8 mouse cellular contexts compared by ENCODE assay signal in the genomic region with DNA sequence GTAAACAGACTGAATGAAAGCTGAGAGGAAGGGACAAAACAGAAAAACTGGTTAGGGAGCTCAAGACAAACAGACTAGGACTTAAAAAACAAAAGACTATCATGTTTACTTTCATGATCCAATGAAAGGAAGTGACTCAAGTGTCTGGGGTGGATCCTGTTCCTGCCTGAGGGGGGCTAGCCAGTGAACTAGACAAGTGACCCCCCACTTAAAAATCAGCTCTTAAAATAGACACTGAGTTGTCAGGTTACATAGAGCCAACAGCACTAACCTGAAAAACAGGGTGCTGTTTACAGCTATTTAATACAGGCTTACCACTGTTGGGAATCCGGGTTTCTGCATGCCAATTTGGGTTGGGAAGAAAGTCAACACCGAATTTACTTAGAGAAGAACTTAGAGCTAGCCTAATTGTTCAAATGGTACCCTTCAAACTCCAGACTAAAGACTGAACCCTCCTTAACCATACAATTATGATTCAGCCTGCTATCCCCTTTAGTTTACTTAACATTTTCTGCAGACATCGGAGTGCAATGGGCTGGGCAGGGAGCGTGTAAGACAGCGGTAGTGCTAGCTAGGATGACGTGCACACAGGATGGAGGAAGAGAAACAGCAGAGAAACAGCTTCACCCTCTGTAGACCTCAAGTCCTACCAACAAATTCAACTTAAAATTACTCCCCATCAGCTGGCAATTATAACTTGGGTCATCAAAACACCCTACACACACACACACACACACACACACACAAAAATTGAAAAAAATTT. TPM values are rescaled to one million over a fixed set of nuclear protein-coding genes. Genes with fewer than 3 reads are reported as not detected.
DNase-seq lines count a peak whose midpoint lies in the region; ATAC-seq lines count a peak whose summit lies in the region.
"Had no signal": no experiment of that assay in that cellular context is flagged by ENCODE, and none has a peak within 500 bp of the region (broad histone marks: within the 10 kb centered on the region; RNA-seq: fewer than 3 reads in every experiment).

No protein-coding gene starts in this region.

- no peak overlapping the region; the same call in 1 of the 2 replicates for H3K9ac ChIP-seq in embryonic facial prominence, embryonic 13.5 days
- H3K9ac ChIP-seq in intestine, embryonic 16.5 days (ENCODE audit: low read depth, low read length), result no peak overlapping the region
- no peak overlapping the region for H3K9ac ChIP-seq in neural tube, embryonic 15.5 days (replicated peaks)

- WGBS in embryonic facial prominence, embryonic 13.5 days, result 67% methylated on average over 6 of the region's 6 CpGs
- 42% methylated on average over 6 of the region's 6 CpGs for WGBS in intestine, embryonic 16.5 days
- WGBS in neural tube, embryonic 15.5 days, result 87% methylated on average over 6 of the region's 6 CpGs

- no peaks in the 10 kb centered on the region for H3K27me3 ChIP-seq in megakaryocyte, embryonic 14.5 days (replicated peaks)
- no peaks in the 10 kb centered on the region; the same call in 1 of the 2 replicates for H3K27me3 ChIP-seq in embryonic facial prominence, embryonic 13.5 days
- no peaks in the 10 kb centered on the region for H3K27me3 ChIP-seq in intestine, embryonic 16.5 days (replicated peaks; ENCODE audit: control insufficient read depth, insufficient read depth, low read length)
- no peaks in the 10 kb centered on the region for H3K27me3 ChIP-seq in neural tube, embryonic 15.5 days (replicated peaks)

- peak overlapping the region; percentile 58 for H3K27ac ChIP-seq in embryonic facial prominence, embryonic 13.5 days
- H3K27ac ChIP-seq in intestine, embryonic 16.5 days (ENCODE audit: low read length), result no peak overlapping the region; the same call in 1 of the 2 replicates
- 0 out of 2 replicates have a peak overlapping the region, but pooled peaks have one; percentile 18 for H3K27ac ChIP-seq in neural tube, embryonic 15.5 days (replicated peaks)

- peak overlapping the region; percentile 79 for H3K4me2 ChIP-seq in embryonic facial prominence, embryonic 13.5 days
- peak overlapping the region; percentile 48 for H3K4me2 ChIP-seq in intestine, embryonic 16.5 days (ENCODE audit: low read depth, low read length)
- H3K4me2 ChIP-seq in neural tube, embryonic 15.5 days, result peak overlapping the region; percentile 82

- peak overlapping the region; percentile 88 for H3K4me3 ChIP-seq in megakaryocyte, embryonic 14.5 days (replicated peaks)
- H3K4me3 ChIP-seq in embryonic facial prominence, embryonic 13.5 days, result peak overlapping the region; percentile 99
- H3K4me3 ChIP-seq in intestine, embryonic 16.5 days (ENCODE audit: low read length), result peak overlapping the region; percentile 94
- H3K4me3 ChIP-seq in neural tube, embryonic 15.5 days (replicated peaks), result no peak overlapping the region

- H3K36me3 ChIP-seq in megakaryocyte, embryonic 14.5 days (replicated peaks; ENCODE audit: low read length), result peaks cover 38% of the 10 kb centered on the region
- peaks cover 13% of the 10 kb centered on the region for H3K36me3 ChIP-seq in embryonic facial prominence, embryonic 13.5 days
- H3K36me3 ChIP-seq in intestine, embryonic 16.5 days (ENCODE audit: control insufficient read depth, insufficient read depth, low read length), result no peaks in the 10 kb centered on the region
- H3K36me3 ChIP-seq in neural tube, embryonic 15.5 days, result peaks cover 10% of the 10 kb centered on the region; the same call in 1 of the 2 replicates

- no peak for DNase-seq in layer of hippocampus, adult 9-11 months
- no peak for DNase-seq in urinary bladder, postnatal 4 days (ENCODE audit: low spot score in 2 of 2)
- DNase-seq: thymus, postnatal 25 days had no signal

- peaks cover 81% of the 10 kb centered on the region for H3K4me1 ChIP-seq in megakaryocyte, embryonic 14.5 days
- peaks cover 27% of the 10 kb centered on the region for H3K4me1 ChIP-seq in embryonic facial prominence, embryonic 13.5 days
- H3K4me1 ChIP-seq in intestine, embryonic 16.5 days (ENCODE audit: control insufficient read depth, insufficient read depth, low read length), result peaks cover 21% of the 10 kb centered on the region
- H3K4me1 ChIP-seq in neural tube, embryonic 15.5 days, result peaks cover 27% of the 10 kb centered on the region

- no peaks in the 10 kb centered on the region for H3K9me3 ChIP-seq in megakaryocyte, embryonic 14.5 days
- no peaks in the 10 kb centered on the region; the same call in 1 of the 2 replicates for H3K9me3 ChIP-seq in embryonic facial prominence, embryonic 13.5 days
- no peaks in the 10 kb centered on the region for H3K9me3 ChIP-seq in intestine, embryonic 16.5 days (ENCODE audit: control insufficient read depth, low read length)
- H3K9me3 ChIP-seq in neural tube, embryonic 15.5 days (replicated peaks), result no peaks in the 10 kb centered on the region

- no peak for ATAC-seq in megakaryocyte, adult 5-6 weeks (ENCODE audit: poor library complexity, severe bottlenecking)
- ATAC-seq in embryonic facial prominence, embryonic 13.5 days (ENCODE audit: insufficient number of reproducible peaks, insufficient read depth, low FRiP score, low TSS enrichment, low read depth), result no peak
- ATAC-seq in intestine, embryonic 16.5 days, result no peak
- ATAC-seq in neural tube, embryonic 15.5 days (ENCODE audit: low FRiP score), result no peak

RNA-seq across cellular contexts. Expression of gene Ddi2, which starts 2.3 kb away (rescaled TPM):
- 0.43 and 1.7 TPM in 2 replicates for polyA plus RNA-seq in megakaryocyte, embryonic 14.5 days (2012; ENCODE audit: insufficient read depth, low replicate concordance)
- 25.2 and 29.1 TPM in 2 replicates for total RNA-seq in megakaryocyte, adult 5-6 weeks (2015)
- 37.6 and 47.1 TPM in 2 replicates for total RNA-seq in megakaryocyte, adult 5-6 weeks (2017)
- polyA plus RNA-seq in embryonic facial prominence, embryonic 13.5 days (2015; fragmentation: Nextera tagmentation; extraction: Ambion mirVana), result 22.9 and 25.2 TPM in 2 replicates
- 16.5 and 17.2 TPM in 2 replicates for polyA plus RNA-seq in intestine, embryonic 16.5 days (2015; fragmentation: Nextera tagmentation; extraction: Ambion mirVana)
- 11.9 and 14.9 TPM in 2 replicates for polyA plus RNA-seq in neural tube, embryonic 15.5 days (2015; fragmentation: Nextera tagmentation; extraction: Ambion mirVana)

RNA-seq across cellular contexts. Expression of gene Agmat, which starts 25.5 kb away (rescaled TPM):
- polyA plus RNA-seq in megakaryocyte, embryonic 14.5 days (2012; ENCODE audit: insufficient read depth, low replicate concordance), result not detected in 2 replicates
- not detected in 2 replicates for total RNA-seq in megakaryocyte, adult 5-6 weeks (2015)
- not detected in 2 replicates for total RNA-seq in megakaryocyte, adult 5-6 weeks (2017)
- polyA plus RNA-seq in embryonic facial prominence, embryonic 13.5 days (2015; fragmentation: Nextera tagmentation; extraction: Ambion mirVana), result 0.30 TPM in 1 of 2 replicates, not detected in the other
- polyA plus RNA-seq in intestine, embryonic 16.5 days (2015; fragmentation: Nextera tagmentation; extraction: Ambion mirVana), result 65.6 and 72.2 TPM in 2 replicates
- polyA plus RNA-seq in neural tube, embryonic 15.5 days (2015; fragmentation: Nextera tagmentation; extraction: Ambion mirVana), result 0.72 TPM in 1 of 2 replicates, not detected in the other

RNA-seq across cellular contexts. Expression of gene Rsc1a1, which starts 35.5 kb away (rescaled TPM):
- 3.0 and 5.9 TPM in 2 replicates for polyA plus RNA-seq in megakaryocyte, embryonic 14.5 days (2012; ENCODE audit: insufficient read depth, low replicate concordance)
- 26.8 and 33.7 TPM in 2 replicates for total RNA-seq in megakaryocyte, adult 5-6 weeks (2015)
- total RNA-seq in megakaryocyte, adult 5-6 weeks (2017), result 9.5 and 16.2 TPM in 2 replicates
- not detected in 2 replicates for polyA plus RNA-seq in embryonic facial prominence, embryonic 13.5 days (2015; fragmentation: Nextera tagmentation; extraction: Ambion mirVana)
- not detected in 2 replicates for polyA plus RNA-seq in intestine, embryonic 16.5 days (2015; fragmentation: Nextera tagmentation; extraction: Ambion mirVana)
- polyA plus RNA-seq in neural tube, embryonic 15.5 days (2015; fragmentation: Nextera tagmentation; extraction: Ambion mirVana), result 0.22 TPM in 1 of 2 replicates, not detected in the other

RNA-seq across cellular contexts. Expression of gene Plekhm2, which starts 56.2 kb away (rescaled TPM):
- polyA plus RNA-seq in megakaryocyte, embryonic 14.5 days (2012; ENCODE audit: insufficient read depth, low replicate concordance), result 19.4 and 24.8 TPM in 2 replicates
- 11.1 and 14.9 TPM in 2 replicates for total RNA-seq in megakaryocyte, adult 5-6 weeks (2015)
- 10.4 and 11.1 TPM in 2 replicates for total RNA-seq in megakaryocyte, adult 5-6 weeks (2017)
- polyA plus RNA-seq in embryonic facial prominence, embryonic 13.5 days (2015; fragmentation: Nextera tagmentation; extraction: Ambion mirVana), result 8.5 TPM in 2 replicates
- polyA plus RNA-seq in intestine, embryonic 16.5 days (2015; fragmentation: Nextera tagmentation; extraction: Ambion mirVana), result 5.5 and 5.9 TPM in 2 replicates
- polyA plus RNA-seq in neural tube, embryonic 15.5 days (2015; fragmentation: Nextera tagmentation; extraction: Ambion mirVana), result 6.8 and 8.1 TPM in 2 replicates

Comparison
In these comparisons a context has a peak if more than half of its experiments do, and no peak if none do; other contexts are left out.
1. RNA of gene Agmat, which starts 25.5 kb away (polyA plus RNA-seq): 65.6 to 72.2 TPM in intestine, embryonic 16.5 days; not detected in megakaryocyte, embryonic 14.5 days, 0.30 TPM in embryonic facial prominence, embryonic 13.5 days and 0.72 TPM in neural tube, embryonic 15.5 days; every median in the first group is over 10 times any median in the second.
2. Peak in every context shown above with its lines, with median percentiles within 50 percentile points of each other: H3K4me2 ChIP-seq.